Mouse (Mus musculus): ENCODE data around the gene Gm4881. TPM values are rescaled to one million over a fixed set of nuclear protein-coding genes. Genes with fewer than 3 reads are reported as not detected.
A peak's percentile ranks its signal among the peaks of the same experiment; 100 is the strongest.

Gene Gm4881
- polyA plus RNA-seq, 1 experiment = not detected

GRCm38 (mm10) chr7:24889431-24890220 lies 54.7 kb downstream of the Gm4881 start:
- Histone ChIP-seq H3K4me1 (ENCODE audit: control insufficient read depth, insufficient read depth, low read length) (0 out of 2 replicates have a peak, but pooled peaks cover 4% of the 10 kb centered on the region), H3K27ac (ENCODE audit: insufficient read depth, low read depth, low read length) (no peak overlapping the region), H3K4me3 (ENCODE audit: insufficient read depth, low read length) (no peak overlapping the region)
- TF ChIP-seq POLR2A (IDR thresholded peaks at IDR 0.05; ENCODE audit: borderline replicate concordance, low read depth, low read length) (no peak), CTCF (IDR thresholded peaks at IDR 0.05; ENCODE audit: low read depth, low read length) (no peak)

- Histone ChIP-seq H3K27ac (ENCODE audit: insufficient read depth, low read depth, low read length) (no peak overlapping the region), H3K4me3 (ENCODE audit: insufficient read depth, low read length) (peak overlapping the region; percentile 74), H3K4me1 (ENCODE audit: control insufficient read depth, insufficient read depth, low read length) (0 out of 2 replicates have a peak, but pooled peaks cover 4% of the 10 kb centered on the region)
- TF ChIP-seq CTCF (IDR thresholded peaks at IDR 0.05; ENCODE audit: low read depth, low read length) = no peak
- TF ChIP-seq POLR2A (IDR thresholded peaks at IDR 0.05; ENCODE audit: borderline replicate concordance, low read depth, low read length) = no peak
Measured at GRCm38 (mm10) chr7:24887096-24887495, 57.2 kb downstream of the Gm4881 start.

GRCm38 (mm10) chr7:24886308-24886633 lies 58.0 kb downstream of the Gm4881 start:
- TF ChIP-seq CTCF (IDR thresholded peaks at IDR 0.05; ENCODE audit: low read depth, low read length) (no peak), POLR2A (IDR thresholded peaks at IDR 0.05; ENCODE audit: borderline replicate concordance, low read depth, low read length) (no peak)
- Histone ChIP-seq H3K4me1 (ENCODE audit: control insufficient read depth, insufficient read depth, low read length) (0 out of 2 replicates have a peak, but pooled peaks cover 4% of the 10 kb centered on the region), H3K27ac (ENCODE audit: insufficient read depth, low read depth, low read length) (peak overlapping the region; percentile 82), H3K4me3 (ENCODE audit: insufficient read depth, low read length) (peak overlapping the region; percentile 74)

GRCm38 (mm10) chr7:24885468-24886307 lies 58.6 kb downstream of the Gm4881 start:
- 0 out of 2 replicates have a peak, but pooled peaks cover 4% of the 10 kb centered on the region for H3K4me1 ChIP-seq (ENCODE audit: control insufficient read depth, insufficient read depth, low read length)
- no peak for TF ChIP-seq CTCF (IDR thresholded peaks at IDR 0.05; ENCODE audit: low read depth, low read length)
- TF ChIP-seq POLR2A (IDR thresholded peaks at IDR 0.05; ENCODE audit: borderline replicate concordance, low read depth, low read length) = no peak
- H3K4me3 ChIP-seq (ENCODE audit: insufficient read depth, low read length) = peak overlapping the region; percentile 74
- H3K27ac ChIP-seq (ENCODE audit: insufficient read depth, low read depth, low read length) = peak overlapping the region; percentile 82

- H3K27ac ChIP-seq (ENCODE audit: insufficient read depth, low read depth, low read length) = peak overlapping the region; percentile 82
- TF ChIP-seq CTCF (IDR thresholded peaks at IDR 0.05; ENCODE audit: low read depth, low read length) (no peak), POLR2A (IDR thresholded peaks at IDR 0.05; ENCODE audit: borderline replicate concordance, low read depth, low read length) (0 out of 2 replicates have a peak, but pooled peaks have one; percentile 37)
Measured at GRCm38 (mm10) chr7:24884693-24885291, 59.5 kb downstream of the Gm4881 start.

GRCm38 (mm10) chr7:24883896-24884692 lies 60.2 kb downstream of the Gm4881 start, which contains the start of gene Rps19:
TSS of gene Rps19 (plus strand) at chr7:24884371.
- TF ChIP-seq CTCF (IDR thresholded peaks at IDR 0.05; ENCODE audit: low read depth, low read length) = no peak
- H3K4me1 ChIP-seq (ENCODE audit: control insufficient read depth, insufficient read depth, low read length) = 0 out of 2 replicates have a peak, but pooled peaks cover 4% of the 10 kb centered on the region
- H3K4me3 ChIP-seq (ENCODE audit: insufficient read depth, low read length) = peak within 1 kb of the TSS; percentile 74
- H3K27ac ChIP-seq (ENCODE audit: insufficient read depth, low read depth, low read length) = peak within 1 kb of the TSS; percentile 93

More at GRCm38 (mm10) chr7:24884693-24885291, 59.5 kb downstream of the Gm4881 start:
- Histone ChIP-seq H3K4me3 (ENCODE audit: insufficient read depth, low read length) (peak overlapping the region; percentile 74), H3K4me1 (ENCODE audit: control insufficient read depth, insufficient read depth, low read length) (0 out of 2 replicates have a peak, but pooled peaks cover 4% of the 10 kb centered on the region)

- Histone ChIP-seq H3K4me1 (ENCODE audit: control insufficient read depth, insufficient read depth, low read length) (0 out of 2 replicates have a peak, but pooled peaks cover 4% of the 10 kb centered on the region), H3K4me3 (ENCODE audit: insufficient read depth, low read length) (no peak overlapping the region), H3K27ac (ENCODE audit: insufficient read depth, low read depth, low read length) (no peak overlapping the region)
- no peak for TF ChIP-seq CTCF (IDR thresholded peaks at IDR 0.05; ENCODE audit: low read depth, low read length)
- no peak for TF ChIP-seq POLR2A (IDR thresholded peaks at IDR 0.05; ENCODE audit: borderline replicate concordance, low read depth, low read length)
Measured at GRCm38 (mm10) chr7:24882416-24883199, 61.7 kb downstream of the Gm4881 start.

GRCm38 (mm10) chr7:24879620-24880019 lies 64.7 kb downstream of the Gm4881 start:
- Histone ChIP-seq H3K27ac (ENCODE audit: insufficient read depth, low read depth, low read length) (no peak overlapping the region), H3K4me1 (ENCODE audit: control insufficient read depth, insufficient read depth, low read length) (no peaks in the 10 kb centered on the region), H3K4me3 (ENCODE audit: insufficient read depth, low read length) (no peak overlapping the region)
- no peak for TF ChIP-seq POLR2A (IDR thresholded peaks at IDR 0.05; ENCODE audit: borderline replicate concordance, low read depth, low read length)
- no peak for TF ChIP-seq CTCF (IDR thresholded peaks at IDR 0.05; ENCODE audit: low read depth, low read length)

All from bone marrow macrophage, adult 2 months (primary cell).